Mouse (Mus musculus) ovary, postnatal 36 days (tissue): ENCODE measurements at regions not wholly inside any gene's neighbourhood (a gene's known extent, or its start where the extent isn't known, plus 50 kb on each side); places are given as distances from the start of the nearest gene placed in this dataset.

ENCODE experiments used
- DNase-seq: peaks from one replicate; pipeline ENCODE4 v3.0.0; 2022; ENCODE audit warnings: low spot score, mixed read lengths

DNA sequence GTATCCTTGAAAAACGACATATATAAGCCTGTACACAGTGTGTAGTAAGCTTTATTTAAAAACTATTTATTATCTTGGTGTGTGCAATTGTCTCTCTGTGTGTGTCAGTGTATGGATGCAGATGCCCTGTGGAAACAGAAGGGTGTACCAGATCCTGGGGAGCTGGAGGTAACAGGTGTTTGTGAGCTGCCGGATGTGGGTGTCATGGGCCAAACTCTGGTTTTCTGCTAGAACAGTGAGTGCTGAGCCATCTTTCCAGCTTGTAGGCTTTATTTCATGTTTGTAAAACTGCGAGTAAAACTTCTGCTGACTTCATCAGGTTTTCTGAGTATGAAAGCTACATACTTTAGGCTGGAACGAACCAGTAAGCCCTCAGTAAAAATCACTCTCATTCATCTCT, 322.3 kb upstream of the Gm5148 start:
- no peak for DNase-seq

DNA sequence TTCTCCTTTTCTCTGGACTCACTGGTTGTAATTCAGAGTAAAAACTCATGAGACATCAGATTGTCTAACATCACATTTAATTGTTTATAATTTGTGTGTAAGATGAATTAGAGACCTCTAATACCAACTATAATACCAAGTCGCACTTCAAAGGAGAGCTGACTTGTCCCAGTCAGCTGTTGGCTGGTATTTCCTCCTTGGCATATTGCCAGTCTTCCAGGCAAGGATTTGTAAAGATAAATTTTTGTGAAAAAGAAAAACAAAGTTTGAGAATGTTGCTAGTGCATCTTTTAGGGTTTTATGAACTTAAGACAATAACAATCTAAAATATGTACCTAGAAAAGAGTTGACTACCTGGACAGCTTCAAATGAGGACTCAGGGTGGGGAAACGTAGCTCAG, 321.7 kb upstream of the Gm5148 start:
- no peak for DNase-seq

DNA sequence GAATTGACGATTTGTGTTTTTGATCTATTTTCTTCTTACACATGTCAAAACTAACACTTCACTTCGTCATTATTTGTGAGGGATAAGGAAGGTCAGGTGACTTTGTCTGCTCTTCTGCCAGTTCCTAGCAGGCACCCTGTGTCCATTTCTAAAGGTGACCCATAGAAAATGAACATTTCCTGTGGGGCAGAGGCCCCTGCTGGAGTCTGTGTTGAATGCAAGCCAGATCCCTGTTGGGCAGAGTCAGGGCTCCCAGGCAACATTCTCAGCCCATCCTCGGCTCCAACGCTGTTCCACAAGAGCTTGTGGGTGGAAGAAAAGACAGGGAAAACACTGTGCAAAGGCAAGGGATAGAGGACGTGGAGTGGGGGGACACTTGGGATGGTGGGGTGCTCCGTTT, 321.2 kb upstream of the Gm5148 start:
- DNase-seq = no peak

DNA sequence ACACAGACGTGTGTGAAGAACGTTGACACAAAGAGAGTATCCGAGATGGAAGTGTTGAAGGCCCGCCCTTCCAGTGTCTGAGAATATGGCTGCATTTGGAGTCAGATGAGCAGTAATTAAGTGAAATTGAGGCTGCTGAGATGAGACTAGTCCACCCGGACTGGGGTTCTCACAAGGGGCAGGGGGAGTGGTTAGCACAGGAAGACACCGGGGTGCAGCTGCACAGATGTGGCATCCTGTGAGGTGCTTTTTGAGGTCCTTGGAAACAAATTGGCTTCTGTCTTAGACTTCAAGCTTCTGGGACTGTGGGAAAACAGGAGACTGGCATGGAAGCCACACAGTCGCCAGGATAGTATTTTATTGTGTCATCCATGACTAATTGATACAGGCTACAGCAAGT, 320.0 kb upstream of the Gm5148 start:
- DNase-seq = no peak

DNA sequence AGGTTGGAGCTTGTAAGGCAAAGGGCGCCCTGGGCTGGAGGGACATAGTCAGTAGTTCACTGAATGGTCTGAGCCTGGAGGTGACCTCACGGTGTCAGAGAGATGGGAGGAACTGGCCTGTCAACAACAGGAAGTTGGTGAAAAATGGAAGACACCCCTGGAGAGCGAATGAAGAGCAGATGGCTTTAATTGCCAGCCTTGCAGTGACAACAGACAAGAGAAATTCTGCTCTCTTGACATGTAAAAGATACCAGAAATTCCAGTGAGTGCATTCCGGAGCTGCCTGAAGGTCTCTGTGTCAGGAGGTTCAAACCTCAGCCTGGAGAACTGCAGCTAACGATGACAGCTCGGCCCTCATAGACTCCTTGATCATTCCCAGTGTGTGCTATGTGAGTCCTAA, 318.3 kb upstream of the Gm5148 start:
- no peak for DNase-seq

DNA sequence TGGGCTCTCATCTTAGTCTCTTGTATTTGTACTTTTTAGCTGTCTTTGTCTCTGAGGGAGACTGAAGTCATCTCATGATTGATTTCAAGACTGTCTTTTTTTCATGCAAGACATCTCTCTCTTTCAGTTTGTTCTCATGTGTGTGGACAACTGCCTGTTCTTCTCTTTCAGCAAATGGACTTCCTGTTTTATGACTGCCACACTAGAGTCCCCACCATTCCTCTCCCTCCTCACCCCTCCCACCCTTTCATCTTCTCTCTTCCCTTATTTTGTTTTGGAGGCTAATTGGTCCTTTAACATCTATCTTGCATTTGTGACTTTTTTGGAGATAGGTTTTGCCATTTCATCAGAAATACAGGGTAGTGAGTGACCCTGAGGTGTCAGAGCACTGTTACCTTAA, 311.8 kb upstream of the Gm5148 start:
- no peak for DNase-seq

DNA sequence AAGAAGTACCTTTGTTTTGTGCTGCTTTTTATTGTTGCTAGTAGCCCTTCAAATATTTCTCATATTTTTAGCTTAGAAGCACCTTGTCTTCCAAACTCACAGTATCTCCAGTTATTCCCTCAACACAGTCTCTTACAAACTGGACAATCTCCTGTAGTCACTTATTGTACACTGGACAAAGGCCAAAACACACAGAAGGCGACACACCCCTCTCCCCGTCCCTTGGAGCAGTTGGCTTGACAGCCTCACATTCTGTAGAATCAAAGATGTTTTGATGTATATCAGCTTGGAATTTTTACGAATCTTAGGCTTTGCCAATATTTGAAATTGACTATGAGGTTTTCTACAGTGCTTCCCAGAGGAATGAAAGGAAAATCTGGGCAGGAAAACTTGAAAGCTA, 309.8 kb upstream of the Gm5148 start:
- DNase-seq = no peak

DNA sequence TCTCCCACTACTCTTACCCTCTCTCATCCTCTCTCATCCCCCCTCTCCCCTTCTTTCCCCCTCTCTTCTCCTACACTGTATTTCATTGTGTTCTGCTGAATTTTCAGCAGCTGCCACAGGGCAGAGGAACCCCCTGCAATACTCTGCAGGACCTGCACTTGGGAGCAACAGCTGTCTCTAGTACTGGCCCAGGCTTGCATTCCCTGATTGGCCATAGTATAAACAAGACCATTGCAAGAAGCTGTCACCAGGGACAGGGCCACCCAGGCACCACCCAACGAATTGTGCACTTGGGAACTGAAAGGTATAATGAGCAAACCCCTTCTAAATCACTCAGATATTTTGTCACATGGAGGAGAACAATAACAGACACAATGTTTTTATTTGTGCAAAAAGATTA, 290.5 kb upstream of the Gm5148 start:
- no peak for DNase-seq

DNA sequence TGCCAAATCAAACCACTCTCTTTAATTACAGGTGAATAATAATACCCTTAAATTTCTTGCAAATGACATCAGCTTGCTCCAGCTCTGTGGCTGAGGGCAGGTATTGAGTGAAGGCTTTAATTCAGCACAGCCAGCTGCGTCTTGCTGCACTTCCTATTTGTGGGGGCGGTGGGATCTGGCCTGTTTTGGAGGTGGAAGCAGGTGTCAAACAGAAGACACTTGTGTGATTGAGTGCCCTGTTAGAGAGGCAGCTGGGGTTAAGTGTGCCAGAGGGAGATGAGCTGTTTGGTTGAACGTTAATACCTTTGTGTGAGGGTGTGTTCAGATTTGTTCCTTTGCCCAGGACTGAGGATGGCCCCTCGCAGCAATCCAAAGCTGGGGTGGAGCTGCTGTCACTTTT, 284.9 kb upstream of the Gm5148 start:
- no peak for DNase-seq

DNA sequence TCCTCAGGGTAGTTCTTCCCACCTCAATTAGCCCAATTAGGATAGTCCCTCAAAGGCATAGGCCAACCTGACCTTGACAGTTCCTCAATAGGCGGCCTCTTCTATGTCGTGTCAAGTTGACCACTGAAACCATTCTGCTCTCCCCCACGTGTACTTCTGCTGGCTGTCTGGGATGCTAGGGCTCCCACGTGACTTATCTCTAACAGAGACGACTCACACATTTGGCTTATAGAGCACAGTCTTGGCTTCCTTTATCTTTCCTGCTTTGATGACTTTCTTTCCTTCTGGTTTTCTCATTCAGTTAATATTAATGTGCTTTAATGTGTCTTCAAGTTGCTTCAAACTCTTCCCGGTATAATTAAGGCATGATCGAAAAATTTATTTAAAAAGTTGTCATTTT, 284.0 kb upstream of the Gm5148 start:
- DNase-seq = no peak

DNA sequence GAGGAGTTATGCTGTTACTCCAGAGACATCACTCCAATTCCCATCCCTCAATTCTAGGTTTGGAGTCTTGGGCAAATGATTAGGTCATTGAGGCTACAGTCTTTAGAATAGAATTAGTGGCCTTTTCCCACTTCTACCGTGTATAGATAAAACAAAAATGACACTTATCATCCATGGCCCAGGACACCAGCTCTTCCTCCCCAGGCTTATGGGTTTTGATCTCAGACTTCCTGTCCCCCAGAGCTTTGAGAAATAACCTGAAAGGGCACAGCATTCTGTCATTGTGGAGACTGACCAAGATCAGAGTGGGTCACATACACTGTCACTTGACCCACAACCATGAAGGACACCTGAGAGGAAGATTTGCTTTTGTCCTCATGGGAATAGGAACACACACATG, 283.3 kb upstream of the Gm5148 start:
- no peak for DNase-seq

DNA sequence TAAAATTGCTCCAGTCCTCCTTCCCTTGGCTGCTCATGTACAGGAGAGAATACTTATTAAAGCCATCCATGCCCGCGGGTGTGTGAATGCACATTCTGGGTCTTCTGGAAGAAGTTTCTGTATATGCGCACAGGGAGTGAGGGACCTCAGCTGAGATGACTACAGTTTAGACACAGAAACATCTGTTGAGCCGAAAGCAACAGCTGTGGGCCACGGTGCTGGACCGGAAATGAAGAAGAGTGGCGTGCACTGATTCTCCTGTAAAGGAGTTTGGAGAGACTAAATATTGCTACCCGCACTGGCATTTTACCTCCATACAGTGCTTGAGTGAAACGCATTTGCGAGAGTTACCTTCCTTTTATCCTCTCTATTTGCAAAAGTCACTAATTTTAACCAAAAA, 278.0 kb upstream of the Gm5148 start:
- no peak for DNase-seq

DNA sequence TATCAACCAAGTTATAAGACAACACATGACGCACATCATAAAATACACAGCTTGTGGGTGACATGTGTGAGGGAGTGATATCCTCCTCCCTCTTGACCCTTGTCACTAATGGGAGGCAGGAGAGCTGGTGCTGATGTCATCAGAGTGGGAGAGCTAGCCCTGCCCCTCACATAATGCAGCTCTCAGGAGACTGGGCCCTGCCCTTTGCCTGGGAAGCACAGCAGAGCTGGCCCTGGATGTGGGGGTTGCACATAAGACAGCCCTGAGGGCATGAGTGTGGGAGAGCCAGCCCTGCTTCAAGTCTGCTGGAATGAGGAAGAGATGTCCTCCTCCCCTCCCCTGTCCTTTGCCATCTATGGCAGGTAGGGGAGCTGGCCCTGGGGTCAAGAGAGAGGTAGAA, 275.5 kb upstream of the Gm5148 start:
- no peak for DNase-seq

DNA sequence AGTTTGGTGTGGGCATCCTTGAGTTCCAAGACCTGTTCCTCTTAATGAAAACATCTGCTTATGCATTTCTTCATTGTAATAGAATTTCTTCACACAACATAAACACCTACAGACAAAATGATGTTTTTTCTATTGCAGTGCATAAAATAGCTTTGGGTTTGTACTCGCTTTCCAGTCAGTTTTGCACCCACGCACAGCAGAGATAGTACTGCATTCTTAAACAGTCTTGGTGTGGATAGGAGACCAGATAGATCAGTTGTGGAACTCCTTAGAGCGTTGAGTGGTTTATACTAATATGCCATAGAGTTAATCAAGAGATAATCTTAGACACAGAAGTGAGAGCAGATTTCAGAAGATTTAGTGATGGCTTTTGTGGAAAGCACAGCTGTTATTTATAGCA, 273.7 kb upstream of the Gm5148 start:
- DNase-seq = no peak

DNA sequence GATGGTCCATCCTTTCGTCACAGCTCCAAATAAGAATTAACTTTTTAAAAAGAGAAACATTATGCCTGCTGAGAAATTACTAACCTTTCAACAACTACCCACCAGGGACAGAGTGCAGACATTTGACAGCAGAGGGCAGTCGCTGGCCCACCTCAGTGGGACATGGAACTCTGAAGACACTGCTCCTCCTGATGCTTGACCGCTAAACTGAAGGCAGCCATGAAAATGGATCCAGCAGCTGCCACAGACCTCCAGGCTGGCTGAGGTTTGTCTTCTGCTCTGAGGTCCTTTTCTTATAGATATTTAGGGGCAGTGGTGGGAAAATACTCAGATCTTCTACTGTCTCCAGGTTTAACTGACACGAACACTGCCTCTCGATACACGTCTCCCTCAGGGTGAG, 265.7 kb upstream of the Gm5148 start:
- no peak for DNase-seq

DNA sequence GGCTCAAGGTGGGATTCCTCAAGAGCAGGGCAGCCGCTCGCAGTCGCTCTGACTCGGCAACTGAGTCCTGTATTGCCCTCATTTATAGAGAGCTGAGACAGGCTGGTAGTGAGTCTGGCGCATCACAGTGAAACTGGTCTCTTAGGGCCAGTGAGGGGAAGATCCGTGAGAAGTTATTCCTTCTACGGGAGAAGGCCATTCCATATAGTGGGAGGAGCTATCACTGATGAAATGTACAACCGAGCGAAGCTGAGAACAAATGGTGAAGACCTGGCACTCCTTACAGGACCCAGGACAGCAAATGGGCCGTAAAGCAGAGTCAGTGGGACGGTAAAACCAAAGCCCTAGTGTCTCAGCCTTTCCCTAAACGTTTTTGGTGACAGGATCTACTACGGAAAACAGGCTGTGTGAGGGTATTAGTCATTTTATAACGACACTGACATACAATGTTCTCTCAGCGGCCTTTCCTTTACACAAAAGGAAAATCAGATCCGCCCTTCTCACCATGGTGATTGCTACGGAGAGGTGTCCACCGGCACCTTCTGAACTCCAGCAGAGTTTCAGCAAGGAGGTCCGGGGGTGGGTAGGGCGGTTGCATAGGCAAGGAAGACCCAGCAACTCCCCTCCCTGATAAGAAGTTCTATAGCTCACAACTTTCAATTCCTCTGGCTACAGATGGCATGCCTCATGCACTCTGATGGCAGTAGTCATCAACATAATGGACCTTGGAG, 263.6 kb upstream of the Gm5148 start:
- DNase-seq = no peak

DNA sequence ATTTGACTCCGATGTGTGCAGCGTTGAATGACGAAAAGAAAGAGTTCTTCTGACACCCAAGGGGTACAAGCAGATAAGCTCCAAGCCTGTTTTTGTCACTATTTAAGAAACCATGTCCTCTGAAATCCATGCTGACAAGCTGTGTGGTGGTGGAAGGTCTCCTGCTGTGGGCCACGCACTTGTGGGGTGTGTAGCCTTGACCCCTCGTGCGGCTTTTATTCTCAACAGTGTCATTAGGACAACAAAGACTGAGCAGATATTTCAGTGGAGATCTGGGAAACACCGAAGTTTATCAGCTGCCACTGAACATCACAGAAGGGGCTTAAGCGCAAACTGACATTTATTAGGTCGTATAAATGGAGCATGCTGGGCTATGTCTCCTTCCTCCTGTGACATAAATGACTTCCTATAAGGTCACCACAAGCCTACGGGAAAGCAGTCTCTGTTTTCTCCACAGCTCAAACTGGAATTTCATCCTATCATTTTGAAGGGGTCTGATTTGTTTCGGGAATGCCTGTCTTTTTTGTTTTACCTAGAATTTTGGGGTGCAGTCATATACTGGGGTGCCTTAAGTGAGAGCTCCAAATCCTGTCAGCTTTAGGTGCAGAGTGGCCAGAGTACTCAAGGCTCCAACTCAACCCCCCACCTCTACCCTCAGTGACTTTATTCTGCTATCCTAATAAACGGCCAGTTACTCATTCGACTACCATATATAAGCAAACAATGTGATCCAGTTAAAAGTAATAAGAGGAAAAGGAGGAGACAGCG, 262.9 kb upstream of the Gm5148 start:
- no peak for DNase-seq

DNA sequence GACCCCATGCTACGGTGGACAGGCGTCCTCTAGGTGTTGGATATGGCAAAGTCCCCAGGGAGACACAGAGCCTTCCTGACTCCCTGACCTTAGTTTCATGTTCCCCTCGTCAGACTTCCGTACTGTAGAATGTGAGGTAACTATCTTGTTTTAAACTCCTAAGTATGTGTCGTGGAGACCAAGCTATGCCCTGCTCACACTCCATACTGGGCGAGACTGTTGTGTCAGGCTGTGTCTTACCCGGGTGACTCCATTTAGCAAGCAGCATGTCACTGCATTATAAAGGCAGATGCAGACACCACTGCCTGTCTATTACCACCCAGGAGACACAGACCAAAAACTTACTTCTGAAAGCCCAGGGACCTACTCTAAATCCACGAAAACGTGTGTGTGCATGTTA, 260.4 kb upstream of the Gm5148 start:
- no peak for DNase-seq

DNA sequence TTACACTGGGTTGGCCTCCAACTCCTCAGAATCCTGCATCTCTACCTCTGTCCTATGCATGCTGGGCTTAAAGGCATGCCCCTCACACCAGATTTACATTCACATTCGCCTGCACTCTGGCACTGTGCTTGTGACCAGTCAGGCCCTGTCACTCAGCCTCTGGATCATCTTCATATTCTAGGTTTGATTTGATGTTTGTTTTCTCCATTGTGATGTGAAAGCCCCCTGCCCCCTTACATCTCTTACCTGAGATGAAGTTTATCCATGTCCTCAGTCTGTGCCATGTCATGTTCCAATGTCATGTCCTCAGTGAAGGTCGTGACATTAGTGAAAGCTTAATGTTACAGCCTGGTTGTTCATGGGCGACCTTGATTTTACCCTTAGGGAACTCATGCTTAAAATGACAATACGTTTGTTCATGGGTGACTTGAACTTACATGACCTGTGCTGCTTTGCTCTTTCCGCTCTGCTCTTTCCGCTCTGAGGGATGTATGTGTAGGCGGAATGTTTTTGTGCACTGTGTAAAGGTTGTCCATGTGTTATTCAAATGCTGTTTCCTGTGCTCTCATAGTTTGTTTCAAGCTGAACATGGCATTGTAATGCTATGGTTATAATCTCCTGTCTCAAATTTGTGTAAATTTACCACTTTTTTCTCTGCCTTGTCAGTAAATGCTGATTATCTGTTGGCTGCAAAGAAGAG, 257.3 kb upstream of the Gm5148 start:
- no peak for DNase-seq

DNA sequence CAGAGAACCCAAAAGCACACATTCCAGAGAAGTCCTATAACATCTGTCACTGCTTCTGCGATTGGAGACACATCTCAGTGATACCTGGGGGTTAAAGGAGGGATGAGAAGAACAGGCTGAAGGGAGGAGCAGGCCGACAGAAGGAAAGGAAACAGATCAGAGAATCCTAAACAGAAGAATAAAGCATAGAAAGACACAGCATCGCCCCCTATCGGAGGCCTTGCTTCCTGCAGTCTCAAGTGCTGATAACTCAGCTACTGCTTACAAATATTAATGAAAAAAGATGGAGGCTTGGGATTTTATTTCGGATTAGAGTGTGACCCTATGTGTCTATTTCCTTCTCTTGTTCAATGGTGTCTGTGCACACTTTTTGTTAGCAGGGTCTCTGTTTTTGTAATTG, 255.6 kb upstream of the Gm5148 start:
- DNase-seq = no peak

DNA sequence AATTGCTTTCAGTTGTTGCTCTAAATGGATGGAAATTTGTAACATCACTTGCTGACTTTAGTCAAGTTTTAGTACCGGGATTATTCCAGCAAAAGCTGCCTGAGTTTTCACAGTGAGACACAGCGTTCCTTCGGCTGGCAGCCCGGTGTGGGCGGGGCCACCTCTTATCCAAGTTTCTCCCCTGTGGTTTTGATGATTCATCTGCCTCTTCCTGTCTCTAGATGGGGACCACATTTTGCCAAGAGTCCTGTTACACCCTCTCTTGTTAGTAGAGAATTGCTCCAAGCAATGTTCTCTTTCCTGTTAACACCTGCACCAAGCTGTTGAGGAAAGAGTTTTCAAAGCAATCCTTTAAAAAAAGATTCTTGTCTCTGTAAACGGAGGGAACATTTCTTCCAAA, 254.2 kb upstream of the Gm5148 start:
- peak; percentile 61 for DNase-seq

DNA sequence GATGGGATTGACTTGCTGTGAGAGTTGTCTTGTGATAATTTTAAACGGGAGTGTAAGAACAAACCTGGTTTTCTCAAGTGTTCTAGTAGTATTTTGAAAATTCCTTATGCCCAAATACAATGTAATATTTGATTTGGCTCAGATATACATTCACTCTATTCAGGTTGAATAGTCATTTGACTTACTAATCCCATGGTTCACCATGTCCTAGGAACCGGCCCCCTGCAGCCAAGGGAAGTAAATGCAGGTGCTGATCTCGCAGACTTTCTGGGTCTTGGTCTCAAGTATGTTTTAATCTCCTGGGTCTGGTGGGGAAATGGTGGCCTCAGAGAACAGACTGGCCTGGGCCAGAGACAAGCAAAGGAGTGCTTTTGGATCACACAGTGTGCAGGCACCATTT, 253.2 kb upstream of the Gm5148 start:
- DNase-seq = no peak

DNA sequence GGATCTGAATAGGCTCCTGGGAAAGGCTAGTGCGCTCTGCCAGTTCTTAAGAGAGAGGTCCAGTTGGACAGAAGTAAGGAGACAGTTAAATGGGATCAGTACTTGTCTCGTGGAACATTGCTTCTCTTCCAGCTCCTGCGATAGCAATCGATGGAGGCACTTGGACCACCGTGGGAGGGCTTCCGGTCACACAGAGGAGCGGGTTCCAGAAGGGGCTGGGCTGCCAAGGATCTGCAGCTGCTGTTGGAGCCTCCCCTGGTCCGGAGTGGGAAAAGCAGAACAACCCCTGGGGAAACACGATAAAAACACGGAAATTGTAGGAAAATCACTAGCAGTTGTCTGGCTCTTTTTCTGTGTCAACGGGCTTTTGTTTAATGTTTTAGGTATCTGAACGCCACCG, 252.3 kb upstream of the Gm5148 start:
- peak; percentile 52 for DNase-seq
